Mouse (Mus musculus) hindlimb bud, embryonic 11.5 days (tissue): ENCODE measurements around the gene Mark3.

Source experiments
- DNase-seq: peaks from one replicate; pipeline ENCODE4 v3.0.0-alpha.2; 2012; ENCODE audit warnings: low read depth, low spot score; ENCODE audit errors: extremely low spot score

Gene Mark3

DNA sequence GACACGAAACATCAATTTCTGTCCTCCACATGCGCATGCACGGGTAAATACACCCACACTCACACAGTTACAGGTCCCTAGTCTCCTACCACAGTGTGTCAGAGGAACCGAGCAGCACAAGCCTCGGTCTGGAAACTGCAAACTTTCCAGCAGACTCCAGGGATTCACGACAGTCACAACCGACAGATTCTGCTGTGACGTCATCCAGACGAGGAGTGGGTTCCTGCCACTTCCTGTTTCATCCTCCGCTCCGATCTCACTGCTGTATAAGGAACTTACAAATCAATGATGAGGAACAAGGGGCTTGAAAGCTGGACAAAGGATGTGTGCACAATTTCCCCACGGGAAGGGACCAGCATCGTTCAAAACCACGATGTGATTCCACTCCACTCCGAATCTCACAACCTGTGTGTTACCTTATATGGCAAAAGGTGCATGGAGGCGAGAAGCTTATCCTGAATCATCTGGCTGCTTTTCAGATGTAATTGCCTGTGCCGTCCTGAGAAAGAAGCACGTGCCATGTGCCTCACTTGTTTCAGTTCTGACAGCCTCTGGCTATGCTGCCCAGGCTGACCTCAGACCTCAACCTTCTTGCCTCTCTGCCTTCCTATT is 14.6 kb upstream of the Mark3 start:
- no peak for DNase-seq

DNA sequence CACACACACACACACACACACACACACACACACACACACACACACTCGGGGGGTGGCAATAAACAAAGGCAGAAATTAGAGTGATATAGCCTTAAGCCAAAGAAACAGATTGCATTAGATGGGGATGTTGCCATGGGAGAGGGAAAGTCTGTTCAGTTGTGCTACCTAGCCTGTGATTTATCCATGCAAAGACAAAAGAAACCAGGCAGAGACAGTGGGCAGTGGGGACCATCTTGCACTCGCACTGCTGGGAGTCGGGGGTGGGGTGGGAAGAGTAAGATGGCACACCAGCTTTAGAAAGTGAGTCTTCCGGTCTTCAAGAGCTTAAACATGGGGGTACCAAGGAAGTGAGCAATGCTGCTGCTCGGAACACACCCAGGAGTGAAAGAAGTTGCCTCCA is 14.0 kb upstream of the Mark3 start:
- no peak for DNase-seq

DNA sequence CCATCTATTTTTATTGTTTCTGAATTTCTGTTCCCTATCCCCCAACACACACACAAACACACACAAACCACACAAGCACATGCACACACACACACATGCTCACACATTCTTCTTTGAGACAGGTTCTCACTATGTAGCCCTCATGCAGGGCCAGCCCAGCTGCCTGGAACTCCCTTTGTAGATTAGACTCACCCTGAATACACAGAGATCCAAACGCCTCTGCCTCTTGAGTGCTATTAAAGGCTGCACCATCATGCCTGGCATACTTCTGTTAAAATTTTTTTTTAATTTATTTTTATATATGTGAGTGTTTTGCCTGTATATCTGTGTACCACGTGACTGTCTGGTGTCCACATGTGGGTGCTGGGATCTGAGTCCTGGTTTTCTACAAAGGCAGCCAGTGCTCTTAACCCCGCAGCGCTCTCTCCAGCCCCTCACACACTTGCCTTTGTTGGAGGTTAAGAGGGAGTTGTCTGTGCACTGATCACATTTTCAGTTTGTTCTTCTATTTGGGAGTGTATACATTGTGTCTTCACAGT is 12.0 kb upstream of the Mark3 start:
- DNase-seq = no peak

DNA sequence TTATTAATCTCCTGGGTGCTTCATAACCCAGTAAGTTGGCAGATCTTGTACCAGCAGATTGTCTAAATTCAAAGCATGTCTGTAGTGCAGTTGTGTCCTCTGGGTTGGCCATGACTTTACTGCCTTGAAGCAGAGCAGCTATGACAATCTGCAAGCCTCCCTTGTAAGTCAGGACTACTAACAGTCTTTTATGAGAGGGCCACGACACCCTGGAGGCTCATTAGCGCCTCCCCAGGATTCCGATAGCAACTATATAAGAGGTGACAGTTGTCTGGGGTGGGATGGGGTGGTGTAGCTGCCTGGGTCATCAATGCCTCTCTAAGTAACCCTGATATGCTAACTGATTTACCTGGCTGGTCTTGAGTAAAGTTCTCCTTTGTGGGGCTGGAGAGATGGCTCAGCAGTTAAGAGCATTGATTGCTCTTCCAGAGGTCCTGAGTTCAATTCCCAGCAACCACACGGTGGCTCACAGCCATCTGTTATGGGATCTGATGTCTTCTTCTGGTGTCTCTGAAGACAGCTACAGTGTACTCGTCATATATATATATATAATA is 11.2 kb upstream of the Mark3 start:
- DNase-seq = no peak

DNA sequence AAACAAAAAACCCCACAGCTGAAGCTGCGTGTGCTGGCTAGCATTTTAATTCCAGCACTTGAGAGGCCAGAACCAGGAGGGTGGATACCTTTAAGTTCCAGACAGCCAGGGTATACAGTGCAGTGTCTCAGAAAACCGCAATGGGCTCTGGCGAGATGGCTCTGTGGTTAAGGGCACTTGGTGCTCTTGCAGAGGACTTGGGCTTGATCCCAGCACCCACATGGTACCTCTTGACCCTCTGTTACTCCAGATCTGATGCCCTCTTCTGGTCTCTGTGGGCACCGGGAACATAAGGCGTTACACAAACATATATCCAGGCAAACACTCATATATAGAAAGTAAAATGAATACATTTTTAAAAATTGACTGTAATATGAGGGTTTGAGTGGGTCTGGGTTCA is 9.0 kb upstream of the Mark3 start:
- no peak for DNase-seq

DNA sequence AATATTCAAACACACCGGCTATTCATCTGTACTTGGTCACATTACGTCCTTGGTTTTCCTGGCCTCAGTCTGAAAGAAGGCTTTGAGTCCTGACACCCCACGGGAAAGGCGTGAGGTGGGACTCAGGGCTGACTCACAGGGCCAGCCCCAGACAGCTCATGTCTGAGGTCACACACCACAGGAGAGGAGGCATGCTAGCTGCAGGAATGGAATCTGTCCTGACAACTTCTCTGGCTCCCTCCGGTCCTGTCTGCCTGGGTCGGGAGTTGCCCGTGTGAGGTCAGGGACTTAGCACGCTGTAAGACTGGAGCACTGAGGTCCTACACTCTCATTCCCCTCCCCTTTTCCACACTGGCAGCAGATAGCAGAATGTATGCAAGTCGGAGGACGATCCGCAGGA is 5.5 kb upstream of the Mark3 start:
- DNase-seq = no peak

DNA sequence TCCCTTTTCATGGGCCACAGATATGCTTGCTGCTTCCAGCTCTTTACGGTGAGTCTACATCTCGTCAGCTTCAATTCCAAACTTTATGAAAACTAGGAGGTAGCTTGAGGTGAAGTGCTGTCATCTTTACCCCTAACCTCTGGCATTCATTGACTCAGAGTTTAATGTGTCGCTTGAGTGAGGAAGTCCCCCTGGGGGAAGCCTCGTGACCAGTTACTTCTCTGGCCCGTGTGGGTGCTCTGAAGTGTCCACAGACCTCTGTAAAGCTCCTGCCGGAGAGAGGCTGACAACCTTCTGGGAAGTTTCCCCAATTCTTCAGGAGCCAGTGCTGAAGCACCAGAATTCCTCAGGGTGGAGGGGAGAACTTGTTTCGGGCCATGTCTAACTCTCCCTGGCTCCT is 1.9 kb upstream of the Mark3 start:
- no peak for DNase-seq

DNA sequence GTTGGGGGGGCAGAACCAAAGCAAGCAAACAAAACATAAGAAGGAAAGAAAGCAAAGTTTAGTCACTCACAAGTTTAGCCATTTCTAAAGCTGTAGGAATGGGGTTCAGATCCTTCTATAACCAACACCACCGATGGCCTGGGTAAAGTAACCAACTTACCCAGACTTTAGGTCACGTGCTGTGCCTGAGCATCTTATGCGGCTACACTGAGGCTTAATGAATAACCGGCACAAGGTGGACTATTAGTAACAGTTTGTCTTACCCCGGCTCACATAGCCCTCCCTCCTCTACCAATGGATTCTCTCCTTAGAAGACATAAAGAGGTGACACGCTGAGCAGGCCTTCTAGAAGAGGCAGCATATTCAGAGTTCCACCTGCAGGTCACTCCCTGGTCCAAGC is 1.0 kb upstream of the Mark3 start:
- no peak for DNase-seq

DNA sequence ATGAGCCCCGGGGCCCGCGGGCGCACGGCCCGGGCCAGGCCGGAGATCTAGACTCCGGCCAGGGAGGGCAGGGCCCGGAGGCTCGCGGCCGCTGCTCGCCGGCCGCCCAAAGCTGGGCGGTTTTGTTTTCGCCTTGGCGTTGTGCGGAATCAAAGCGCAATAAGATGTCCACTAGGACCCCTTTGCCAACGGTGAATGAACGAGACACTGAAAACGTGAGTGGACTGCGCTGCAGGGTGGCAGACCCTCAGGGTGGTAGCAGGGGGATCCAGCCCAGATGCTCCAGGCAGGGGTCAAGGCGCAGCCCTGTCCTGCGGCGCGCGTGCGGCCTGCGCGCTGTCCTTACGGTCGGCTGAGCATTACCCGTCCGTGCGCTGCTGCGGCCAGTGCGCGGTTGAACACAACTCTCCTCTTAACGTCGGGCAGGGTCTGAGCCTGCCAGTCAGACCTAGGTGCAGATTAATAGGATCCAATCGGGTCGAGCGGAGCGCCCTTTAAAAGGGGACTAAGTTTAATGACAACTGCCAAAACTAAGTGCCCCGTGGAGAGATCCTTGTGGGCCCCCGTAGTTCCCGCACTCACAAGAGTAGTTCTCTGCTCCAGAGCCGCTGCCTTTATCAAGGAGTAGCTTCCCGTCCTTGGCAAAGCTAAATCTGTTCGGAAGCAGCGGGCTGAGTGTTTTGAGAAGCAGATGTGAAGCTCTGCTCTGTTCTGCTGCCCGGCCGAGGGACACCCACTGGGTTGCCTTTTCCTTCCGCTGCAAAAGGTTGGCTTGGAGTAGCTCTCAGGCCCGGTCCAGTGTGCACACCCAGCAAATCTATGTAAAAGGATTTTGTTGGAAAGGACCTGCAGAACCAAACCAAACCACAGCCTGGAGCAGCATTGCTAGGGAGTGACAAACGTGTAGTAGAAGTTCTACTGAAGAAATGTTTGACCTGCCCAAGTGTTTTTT is 840 bp downstream of the Mark3 start:
- DNase-seq = no peak

DNA sequence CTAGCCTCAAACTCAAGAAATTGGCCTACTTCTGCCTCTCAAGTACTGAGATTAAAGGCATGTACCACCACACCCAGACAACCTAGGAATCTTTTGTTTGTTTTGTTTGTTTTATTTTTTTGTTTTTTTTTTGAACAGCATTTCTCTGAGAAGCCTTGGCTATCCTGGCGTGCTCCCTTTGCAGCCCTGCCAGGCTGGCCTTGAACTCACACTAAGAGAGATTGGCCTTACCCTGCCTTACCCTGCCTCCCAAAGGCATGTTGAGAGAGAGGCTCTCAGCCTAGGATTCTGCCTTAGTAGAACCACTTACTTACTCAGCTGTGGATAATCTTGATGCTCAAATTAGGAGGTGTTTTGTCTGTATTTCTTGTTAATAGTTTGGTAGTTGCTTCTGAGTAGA is 8.7 kb downstream of the Mark3 start:
- DNase-seq = no peak

DNA sequence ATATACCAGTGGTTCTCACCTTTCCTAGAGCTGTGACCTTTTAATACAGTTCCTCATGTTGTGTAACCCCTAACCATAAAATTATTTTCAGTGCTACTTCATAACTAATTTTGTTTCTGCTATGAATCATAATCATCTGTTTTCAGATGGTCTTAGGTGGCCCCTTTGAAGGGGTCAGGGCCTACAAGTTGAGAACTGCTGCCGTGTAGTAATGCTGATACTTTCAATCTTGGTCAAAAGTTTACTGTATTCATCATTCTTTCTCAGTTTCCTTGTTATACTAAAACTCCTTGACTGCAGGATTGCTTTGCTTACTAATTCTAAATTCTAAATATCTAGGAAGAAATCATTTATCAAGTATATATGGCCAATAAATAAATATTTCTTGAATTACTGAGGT is 10.1 kb downstream of the Mark3 start:
- no peak for DNase-seq

DNA sequence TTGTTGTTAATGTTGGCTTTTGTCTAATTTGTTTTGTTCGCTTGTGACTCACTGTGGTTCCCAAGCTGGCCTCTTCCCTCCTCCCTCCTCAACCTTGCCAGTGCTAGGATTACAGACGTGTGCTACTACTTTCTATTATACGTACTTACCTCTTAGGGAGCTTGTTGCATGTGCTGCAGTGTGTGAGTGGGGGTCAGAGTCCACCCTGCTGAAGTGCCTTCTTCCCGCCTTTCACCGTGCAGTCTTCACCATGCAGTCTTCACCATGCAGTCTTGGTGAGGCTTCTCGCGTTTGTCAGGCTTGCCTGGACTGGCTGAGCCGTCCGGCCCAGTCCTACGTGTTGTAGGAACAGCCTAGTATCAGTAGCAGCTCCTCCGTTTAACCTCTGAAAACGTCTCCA is 12.9 kb downstream of the Mark3 start:
- no peak for DNase-seq

DNA sequence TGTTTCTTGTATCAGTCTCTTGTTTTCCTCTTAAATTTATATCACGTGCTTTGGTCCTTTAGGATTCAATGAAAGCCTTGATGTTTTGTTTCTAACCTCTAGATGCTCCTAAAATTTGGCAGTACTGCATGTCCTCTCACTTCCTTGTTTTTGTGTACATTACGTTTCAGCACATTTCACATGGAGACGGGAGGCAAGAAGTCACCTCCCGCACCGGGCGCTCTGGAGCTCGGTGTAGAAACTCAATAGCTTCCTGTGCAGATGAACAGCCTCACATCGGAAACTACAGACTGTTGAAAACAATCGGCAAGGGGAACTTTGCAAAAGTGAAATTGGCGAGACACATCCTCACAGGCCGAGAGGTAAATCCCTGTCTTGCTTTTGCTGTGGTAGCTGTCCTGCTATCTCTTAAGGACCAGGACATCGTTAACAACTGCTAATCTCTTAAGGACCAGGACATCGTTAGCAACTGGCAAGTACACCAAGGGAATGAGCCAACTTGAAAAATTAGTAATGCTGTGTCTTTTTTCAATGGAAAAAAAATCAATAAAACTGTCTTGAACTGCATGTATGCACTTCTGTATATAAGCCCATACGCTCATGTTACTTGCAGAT is 18.2 kb downstream of the Mark3 start:
- DNase-seq = no peak

DNA sequence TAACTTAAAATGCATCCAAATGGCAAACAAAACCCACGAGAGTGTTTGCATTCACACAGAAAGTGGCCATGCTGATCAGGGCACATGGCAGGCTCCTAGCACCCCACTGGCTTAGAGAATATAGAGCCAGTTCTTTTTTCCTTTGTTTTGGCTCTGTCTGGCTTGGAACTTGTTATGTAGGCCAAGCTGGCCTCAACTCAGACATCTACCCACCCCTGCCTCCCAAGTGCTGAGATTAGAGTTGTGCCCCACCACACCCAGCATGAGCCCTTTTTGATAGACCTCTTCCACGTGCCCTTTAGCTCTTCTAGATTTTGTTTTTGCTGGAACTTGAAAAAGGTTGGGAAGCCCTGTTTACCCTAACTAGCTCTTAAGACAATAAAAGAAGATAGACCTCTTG is 19.5 kb downstream of the Mark3 start:
- DNase-seq = no peak

DNA sequence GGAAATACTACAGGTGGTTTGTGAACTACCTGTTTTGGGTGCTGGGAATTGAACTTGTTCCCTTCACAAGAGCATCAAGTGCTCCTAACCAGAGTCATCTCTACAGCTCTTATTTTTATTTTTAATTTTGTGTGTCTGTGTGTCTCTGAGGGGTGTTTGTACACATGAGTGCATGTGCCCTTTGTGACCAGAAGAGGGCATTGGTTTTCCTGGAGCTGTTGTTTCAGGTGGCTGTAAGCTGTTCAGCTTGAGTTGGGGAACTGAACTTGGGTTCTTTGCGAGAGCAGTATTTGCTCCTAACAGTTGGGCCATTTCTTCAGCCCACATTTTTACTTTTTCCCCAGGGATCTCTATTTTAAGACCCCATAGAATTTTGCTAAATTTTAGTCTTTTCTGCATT is 23.0 kb downstream of the Mark3 start:
- DNase-seq = no peak

DNA sequence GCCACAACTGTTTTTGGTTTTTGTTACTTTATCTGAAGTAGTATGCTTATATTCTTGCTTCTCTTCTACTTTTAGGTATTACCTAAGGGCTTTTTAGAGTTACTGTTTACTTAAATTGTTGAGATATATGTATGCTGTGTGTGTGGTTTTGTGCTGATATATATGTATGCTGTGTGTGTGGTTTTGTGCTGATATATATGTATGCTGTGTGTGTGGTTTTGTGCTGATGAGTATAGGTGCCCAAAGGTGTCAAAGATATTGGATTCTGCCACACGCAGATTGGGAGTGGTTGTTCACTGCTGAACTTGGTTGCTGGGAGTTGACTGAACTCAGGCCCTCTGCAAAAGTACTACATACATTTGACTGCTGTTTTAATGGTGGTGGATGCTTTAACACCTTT is 24.6 kb downstream of the Mark3 start:
- DNase-seq = no peak

DNA sequence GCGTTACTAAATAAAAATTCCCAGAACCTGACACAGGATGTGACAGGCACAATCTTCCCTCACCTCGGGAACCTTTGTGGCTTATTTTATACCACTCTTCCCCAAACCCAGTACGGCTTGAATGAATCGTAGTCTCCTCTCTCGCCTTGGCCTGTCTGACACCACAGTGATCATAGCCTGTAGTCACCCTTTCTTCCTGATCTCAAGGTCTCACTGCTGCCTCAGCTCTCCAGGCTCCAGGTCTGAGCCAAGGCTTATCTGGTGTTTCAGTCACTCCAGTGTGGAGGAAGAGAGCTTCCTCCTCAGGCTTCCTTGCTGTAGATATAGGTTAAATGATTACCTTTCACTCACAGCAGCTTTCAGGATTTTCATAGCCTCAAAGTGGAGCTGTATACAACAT is 25.3 kb downstream of the Mark3 start:
- no peak for DNase-seq

DNA sequence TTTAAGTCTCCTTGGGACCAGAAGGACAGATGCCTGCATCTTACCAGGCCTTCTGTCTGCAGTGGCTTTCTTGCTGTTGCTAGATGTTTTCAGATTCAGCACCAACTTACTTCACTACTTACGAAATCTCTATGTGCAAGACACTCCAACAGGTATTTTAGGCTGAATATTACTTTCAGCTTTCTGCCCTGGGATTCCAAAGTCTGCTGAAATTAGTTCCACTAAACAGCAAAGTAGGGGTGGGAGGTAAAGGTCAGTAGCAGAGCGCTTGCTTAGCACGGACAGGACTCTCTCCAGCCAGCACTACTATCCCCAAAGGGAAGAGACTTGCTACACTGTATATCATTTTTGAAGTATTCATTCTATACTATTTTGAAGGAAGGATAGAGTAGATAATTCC is 29.5 kb downstream of the Mark3 start:
- DNase-seq = no peak

DNA sequence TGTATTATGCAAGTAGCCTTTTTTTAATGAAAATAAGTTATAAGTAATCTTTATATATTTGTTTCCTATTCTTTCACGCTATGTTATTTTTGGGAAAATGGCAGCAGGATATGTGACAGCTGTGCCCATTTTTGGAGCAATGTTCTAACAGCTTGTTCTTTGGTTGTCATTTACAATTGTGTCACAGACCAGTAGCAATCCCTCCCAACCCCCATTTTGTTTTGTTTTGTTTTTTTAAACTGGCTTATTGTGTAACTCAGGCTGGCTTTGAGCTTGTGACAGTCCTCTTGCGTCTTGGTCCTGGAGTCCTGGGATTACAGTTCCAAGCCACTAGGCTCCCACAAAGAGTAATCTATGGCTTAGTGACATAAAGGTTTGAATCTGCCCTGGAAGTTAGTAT is 31.3 kb downstream of the Mark3 start:
- no peak for DNase-seq

DNA sequence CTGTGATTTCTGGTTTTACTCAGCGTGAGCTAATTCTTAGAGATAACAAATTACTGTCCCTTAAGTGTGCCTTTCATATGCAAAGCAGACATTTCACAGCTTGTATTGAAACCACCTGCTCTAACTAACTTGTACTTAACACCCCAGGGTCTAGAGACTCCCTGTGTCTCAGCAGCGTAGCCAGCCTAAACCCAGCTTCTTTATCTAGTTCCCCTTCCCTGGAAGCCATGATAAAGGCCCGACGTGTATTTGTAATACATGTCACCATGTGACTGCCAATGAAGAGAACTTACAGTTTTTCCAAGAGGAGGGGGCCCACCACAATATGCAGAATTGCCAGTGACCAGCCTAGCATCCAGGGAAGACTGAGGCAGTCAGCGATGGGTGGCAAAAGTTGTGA is 33.7 kb downstream of the Mark3 start:
- no peak for DNase-seq

DNA sequence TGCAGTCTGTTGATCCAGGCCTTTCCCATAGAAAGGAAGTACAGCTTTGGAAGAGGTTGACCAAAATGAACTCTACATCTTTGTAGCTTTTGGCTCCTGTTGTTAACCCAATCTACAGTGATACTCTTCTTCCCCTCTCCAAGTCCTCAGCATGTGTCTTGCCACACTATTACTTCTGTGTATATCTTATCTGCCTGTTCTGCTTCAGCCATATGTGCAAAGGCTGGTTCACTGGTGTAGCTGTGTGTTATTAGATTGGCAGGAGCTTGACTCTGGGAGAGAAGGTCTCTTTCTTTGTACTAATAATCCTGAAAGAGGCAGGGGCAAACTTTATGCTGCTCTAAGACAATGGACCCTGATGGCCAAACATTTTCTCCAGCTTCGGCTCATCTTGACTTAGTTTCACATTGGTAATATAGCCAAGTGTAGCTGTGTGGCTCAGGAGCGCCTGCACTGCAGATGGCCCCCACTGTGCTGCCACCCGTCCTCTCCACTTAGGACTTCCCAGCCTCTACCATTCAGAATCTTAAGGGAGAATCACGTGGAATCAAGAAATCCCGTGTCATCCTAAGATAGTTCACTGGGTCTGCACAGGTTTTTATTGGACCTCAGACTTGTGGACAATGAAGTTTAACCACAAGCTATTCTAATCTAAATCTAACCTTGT is 40.3 kb downstream of the Mark3 start:
- DNase-seq = no peak
